Mouse (Mus musculus): ENCODE data around the gene Bach2.

- TF ChIP-seq CTCF (IDR thresholded peaks at IDR 0.05; ENCODE audit: insufficient read depth, low read length) (no peak), POLR2A (IDR thresholded peaks at IDR 0.05; ENCODE audit: borderline replicate concordance, extremely low read depth, low read depth, low read length) (no peak)
These were observed 325.8 kb downstream of the Bach2 start for GRCm38 (mm10) chr4:32564416-32564815.
